Mouse (Mus musculus) heart, postnatal 0 days (tissue): ENCODE measurements around the gene Greb1. TPM values are rescaled to one million over a fixed set of nuclear protein-coding genes. Genes with fewer than 3 reads are reported as not detected.

Experiments
- ATAC-seq: fragments of 200-750 bp; cut with Nextera tagmentation; 2 replicates; pipeline ENCODE4 v1.8.0; 2017; ENCODE audit warnings: low read depth, moderate number of reproducible peaks, moderate library complexity; ENCODE audit not compliant: insufficient read depth
- DNase-seq: peaks from one replicate; pipeline ENCODE4 v3.0.0-alpha.2; 2016; ENCODE audit warnings: low spot score
- H3K27ac ChIP-seq: fragments of 300-500 bp; sonication (generic); 2 replicates; pipeline ENCODE4 v1.5.1; 2014; ENCODE audit warnings: low read depth, mild to moderate bottlenecking
- H3K27me3 ChIP-seq: fragments of 300-500 bp; sonication (generic); 2 replicates; pipeline ENCODE4 v1.6.1; 2014; ENCODE audit warnings: low read length, mixed read lengths; ENCODE audit not compliant: control insufficient read depth, insufficient read depth
- H3K36me3 ChIP-seq: fragments of 300-500 bp; sonication (generic); replicated peaks from 2 replicates; pipeline ENCODE4 v1.6.1; 2014; ENCODE audit warnings: low read length, mixed read lengths; ENCODE audit not compliant: control insufficient read depth, insufficient read depth
- H3K4me1 ChIP-seq: fragments of 300-500 bp; sonication (generic); 2 replicates; pipeline ENCODE4 v1.6.1; 2014; ENCODE audit warnings: antibody characterized with exemption; ENCODE audit not compliant: control insufficient read depth, insufficient read depth
- H3K4me2 ChIP-seq: fragments of 300-500 bp; sonication (generic); 2 replicates; pipeline ENCODE4 v1.6.1; 2014; ENCODE audit warnings: low read depth, mild to moderate bottlenecking, low read length, moderate library complexity
- H3K4me3 ChIP-seq: fragments of 300-500 bp; sonication (generic); 2 replicates; pipeline ENCODE4 v1.5.1; 2014; ENCODE audit warnings: low read depth, low read length
- H3K9ac ChIP-seq: fragments of 300-500 bp; sonication (generic); replicated peaks from 2 replicates; pipeline ENCODE4 v1.6.1; 2014; ENCODE audit warnings: low read depth, low read length, mixed read lengths
- H3K9me3 ChIP-seq: fragments of 300-500 bp; sonication (generic); replicated peaks from 2 replicates; pipeline ENCODE4 v1.6.1; 2016; ENCODE audit warnings: low read length; ENCODE audit not compliant: control insufficient read depth
- CTCF ChIP-seq: IDR thresholded peaks from 2 replicates; pipeline ENCODE4 v1.5.1; 2016; ENCODE audit warnings: antibody characterized with exemption, control low read depth, low read depth
- EP300 ChIP-seq: IDR thresholded peaks from 2 replicates; pipeline ENCODE4 v1.6.1; 2016; ENCODE audit warnings: antibody characterized with exemption, low read depth
- WGBS: fragments of 180-500 bp; shearing (Covaris S2); extraction: QIAGEN DNeasy Blood & Tissue Kit; methylation state at CpG from one replicate; pipeline ENCODE4 v1.1.7; 2014; 5-methylcytosine and 5-hydroxymethylcytosine counted together
- polyA plus RNA-seq: library from polyadenylated mRNA; unstranded; fragments of >200 nt; fragmentation: Nextera tagmentation; extraction: Ambion mirVana; gene quantifications from 2 replicates; pipeline ENCODE4 v1.2.1, GENCODE M21; 2015
- total RNA-seq: library from RNA; depleted of rRNA; stranded (reverse); fragments of >200 nt; gene quantifications from 2 replicates; pipeline ENCODE4 v1.2.3, GENCODE M21; 2014; ENCODE audit warnings: low replicate concordance

Greb1 gene
- total and polyA plus RNA-seq, 2 experiments from 2014 or later: 0.11 to 0.15 TPM

- no peak overlapping the region for H3K9ac ChIP-seq
- DNase-seq: no peak
- H3K9me3 ChIP-seq: no peaks in the 10 kb centered on the region
- no peaks in the 10 kb centered on the region for H3K36me3 ChIP-seq
- TF ChIP-seq EP300 (no peak), CTCF (no peak)
- WGBS: 56% methylated on average over 5 of the region's 5 CpGs
- H3K4me2 ChIP-seq: no peak overlapping the region
- no peak overlapping the region for H3K27ac ChIP-seq
- H3K4me1 ChIP-seq: 0 out of 2 replicates have a peak, but pooled peaks cover 4% of the 10 kb centered on the region
- no peak for ATAC-seq
- no peak overlapping the region for H3K4me3 ChIP-seq
- peaks cover 23% of the 10 kb centered on the region for H3K27me3 ChIP-seq
These were observed 143.5 kb downstream of the Greb1 start for GRCm38 (mm10) chr12:16656906-16657875.

DNA sequence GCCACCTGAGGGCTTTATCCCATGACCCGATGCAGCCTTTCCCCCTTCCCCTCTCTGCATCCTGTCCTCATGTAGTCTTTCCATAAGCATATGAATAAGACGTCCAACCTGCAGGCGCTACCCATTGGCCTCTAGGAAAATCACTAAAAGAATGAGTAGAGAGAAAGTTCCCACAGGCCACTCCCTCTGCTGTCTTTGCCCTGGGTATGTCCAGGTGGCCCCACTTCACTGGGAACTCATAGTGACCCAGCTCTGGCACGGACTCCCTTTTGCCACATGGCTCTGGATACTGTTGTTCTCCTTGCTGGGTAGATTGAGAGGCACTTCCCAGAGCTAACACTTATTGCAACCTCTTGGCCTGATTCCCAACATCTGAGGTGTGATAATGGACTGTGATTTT lies 145.1 kb downstream of the Greb1 start:
- DNase-seq (no peak), ATAC-seq (no peak)
- Histone ChIP-seq H3K27ac (no peak overlapping the region), H3K4me3 (no peak overlapping the region), H3K9ac (no peak overlapping the region), H3K9me3 (no peaks in the 10 kb centered on the region), H3K36me3 (no peaks in the 10 kb centered on the region), H3K4me2 (no peak overlapping the region), H3K27me3 (peaks cover 23% of the 10 kb centered on the region), H3K4me1 (peaks cover 4% of the 10 kb centered on the region; the same call in 1 of the 2 replicates)
- 57% methylated on average over 4 of the region's 4 CpGs for WGBS
- TF ChIP-seq CTCF (no peak), EP300 (no peak)

- no peak within 1 kb of the TSS for H3K27ac ChIP-seq
- H3K9ac ChIP-seq: no peak within 1 kb of the TSS
- H3K4me1 ChIP-seq: peaks cover 11% of the 10 kb centered on the region
- H3K9me3 ChIP-seq: no peaks in the 10 kb centered on the region
- no peaks in the 10 kb centered on the region for H3K36me3 ChIP-seq
- DNase-seq (peak; percentile 58), ATAC-seq (peak; percentile 84)
- peaks cover 23% of the 10 kb centered on the region for H3K27me3 ChIP-seq
- TF ChIP-seq EP300: no peak
- TF ChIP-seq CTCF: no peak
- WGBS: 4% methylated on average over 57 of the region's 58 CpGs
- H3K4me2 ChIP-seq: peak within 1 kb of the TSS; percentile 44
- peak within 1 kb of the TSS; percentile 17; the same call in 1 of the 2 replicates for H3K4me3 ChIP-seq
These were observed 147.2 kb downstream of the Greb1 start, which contains the start of gene Ntsr2 for GRCm38 (mm10) chr12:16653332-16654093. Ntsr2 (plus strand) TSS chr12:16653382.

GRCm38 (mm10) chr12:16649819-16650218 lies 150.9 kb downstream of the Greb1 start:
- H3K4me1 ChIP-seq: peaks cover 24% of the 10 kb centered on the region
- no peak overlapping the region for H3K9ac ChIP-seq
- no peak for TF ChIP-seq CTCF
- peak; percentile 90 for TF ChIP-seq EP300
- H3K4me2 ChIP-seq: no peak overlapping the region
- no peak overlapping the region for H3K4me3 ChIP-seq
- peaks cover 19% of the 10 kb centered on the region for H3K27me3 ChIP-seq
- H3K9me3 ChIP-seq: no peaks in the 10 kb centered on the region
- peak overlapping the region; percentile 83 for H3K27ac ChIP-seq
- ATAC-seq (peak; percentile 53), DNase-seq (peak; percentile 72)
- WGBS: 37% methylated on average over 6 of the region's 6 CpGs
- H3K36me3 ChIP-seq: no peaks in the 10 kb centered on the region

DNA sequence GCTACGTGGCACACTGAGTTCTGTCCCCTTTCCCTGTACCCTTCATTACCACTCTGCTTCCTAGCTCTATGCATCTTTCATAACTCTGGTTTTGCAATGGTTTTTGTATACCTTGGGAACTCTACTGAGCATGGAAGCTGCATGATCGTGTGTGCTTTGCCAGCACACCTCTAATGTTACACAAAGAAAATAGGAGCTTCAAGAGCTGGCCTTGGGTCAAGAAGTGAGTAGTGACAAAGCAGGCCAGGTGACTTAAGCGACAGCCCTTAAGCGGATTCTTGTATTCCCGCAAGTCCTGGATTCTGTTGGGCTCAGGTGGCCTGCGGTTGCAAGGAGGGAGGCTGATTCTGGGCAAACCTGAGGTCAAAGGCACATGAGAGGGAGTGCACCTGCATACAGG lies 152.4 kb downstream of the Greb1 start:
- H3K27me3 ChIP-seq: peaks cover 3% of the 10 kb centered on the region; the same call in 1 of the 2 replicates
- peaks cover 35% of the 10 kb centered on the region for H3K4me1 ChIP-seq
- no peak overlapping the region for H3K27ac ChIP-seq
- no peak overlapping the region for H3K4me3 ChIP-seq
- no peaks in the 10 kb centered on the region for H3K36me3 ChIP-seq
- 92% methylated on average over 6 of the region's 6 CpGs for WGBS
- H3K9ac ChIP-seq: no peak overlapping the region
- H3K9me3 ChIP-seq: no peaks in the 10 kb centered on the region
- H3K4me2 ChIP-seq: no peak overlapping the region
- TF ChIP-seq EP300 (no peak), CTCF (no peak)
- DNase-seq (no peak), ATAC-seq (no peak)
